Mouse (Mus musculus) heart, embryonic 12.5 days (tissue): ENCODE data around the gene Dpy19l1. TPM values are rescaled to one million over a fixed set of nuclear protein-coding genes. Genes with fewer than 3 reads are reported as not detected.

Experiments
- ATAC-seq: fragments of 200-750 bp; cut with Nextera tagmentation; 2 replicates; pipeline ENCODE4 v1.8.0; 2017; ENCODE audit warnings: moderate TSS enrichment, moderate library complexity; ENCODE audit not compliant: insufficient number of reproducible peaks, low FRiP score
- H3K27ac ChIP-seq: fragments of 300-500 bp; sonication (generic); 2 replicates; pipeline ENCODE4 v1.5.1; 2016; ENCODE audit warnings: mild to moderate bottlenecking, moderate library complexity; ENCODE audit not compliant: poor library complexity, severe bottlenecking
- H3K27me3 ChIP-seq: fragments of 300-500 bp; sonication (generic); replicated peaks from 2 replicates; pipeline ENCODE4 v1.6.1; 2016; ENCODE audit warnings: mild to moderate bottlenecking, moderate library complexity
- H3K36me3 ChIP-seq: fragments of 300-500 bp; sonication (generic); 2 replicates; pipeline ENCODE4 v1.6.1; 2016; ENCODE audit warnings: mild to moderate bottlenecking, moderate library complexity
- H3K4me1 ChIP-seq: fragments of 300-500 bp; sonication (generic); replicated peaks from 2 replicates; pipeline ENCODE4 v1.6.1; 2016; ENCODE audit warnings: mild to moderate bottlenecking
- H3K4me2 ChIP-seq: fragments of 300-500 bp; sonication (generic); 2 replicates; pipeline ENCODE4 v1.6.1; 2016; ENCODE audit warnings: mild to moderate bottlenecking, moderate library complexity
- H3K4me3 ChIP-seq: fragments of 300-500 bp; sonication (generic); 2 replicates; pipeline ENCODE4 v1.5.1; 2016; ENCODE audit warnings: mild to moderate bottlenecking
- H3K9ac ChIP-seq: fragments of 300-500 bp; sonication (generic); 2 replicates; pipeline ENCODE4 v1.6.1; 2016; ENCODE audit warnings: mild to moderate bottlenecking, moderate library complexity
- H3K9me3 ChIP-seq: fragments of 300-500 bp; sonication (generic); replicated peaks from 2 replicates; pipeline ENCODE4 v1.6.1; 2016; ENCODE audit warnings: mild to moderate bottlenecking, moderate library complexity
- WGBS: fragments of 180-500 bp; shearing (Covaris S2); methylation state at CpG from one replicate; pipeline ENCODE4 v1.1.7; 2016; 5-methylcytosine and 5-hydroxymethylcytosine counted together
- polyA plus RNA-seq: library from polyadenylated mRNA; unstranded; fragments of >200 nt; fragmentation: Nextera tagmentation; extraction: Ambion mirVana; gene quantifications from 2 replicates; pipeline ENCODE4 v1.2.1, GENCODE M21; 2016

Dpy19l1 gene
- polyA plus RNA-seq, 1 experiment from 2014 or later = 15.8 TPM

- H3K27ac ChIP-seq = no peak overlapping the region
- no peaks in the 10 kb centered on the region for H3K27me3 ChIP-seq
- no peak overlapping the region for H3K4me2 ChIP-seq
- H3K9ac ChIP-seq = no peak overlapping the region
- H3K9me3 ChIP-seq = no peaks in the 10 kb centered on the region
- 0 out of 2 replicates have a peak, but pooled peaks cover 3% of the 10 kb centered on the region for H3K4me1 ChIP-seq
- H3K36me3 ChIP-seq = peaks cover 8% of the 10 kb centered on the region
- ATAC-seq = no peak
- H3K4me3 ChIP-seq = no peak overlapping the region
- 82% methylated on average over 5 of the region's 5 CpGs for WGBS
Measured at GRCm38 (mm10) chr9:24470166-24470565, 32.8 kb downstream of the Dpy19l1 start.

- Histone ChIP-seq H3K4me2 (no peak overlapping the region), H3K4me1 (no peaks in the 10 kb centered on the region), H3K36me3 (0 out of 2 replicates have a peak, but pooled peaks cover 2% of the 10 kb centered on the region), H3K27me3 (no peaks in the 10 kb centered on the region), H3K9ac (no peak overlapping the region), H3K4me3 (no peak overlapping the region), H3K27ac (no peak overlapping the region), H3K9me3 (no peaks in the 10 kb centered on the region)
- WGBS = 86% methylated on average over 5 of the region's 5 CpGs
- no peak for ATAC-seq
Measured at GRCm38 (mm10) chr9:24467186-24467585, 35.8 kb downstream of the Dpy19l1 start.

- Histone ChIP-seq H3K9me3 (no peaks in the 10 kb centered on the region), H3K27ac (no peak overlapping the region), H3K4me2 (no peak overlapping the region), H3K9ac (no peak overlapping the region), H3K4me1 (no peaks in the 10 kb centered on the region), H3K36me3 (peaks cover 5% of the 10 kb centered on the region; the same call in 1 of the 2 replicates), H3K27me3 (no peaks in the 10 kb centered on the region), H3K4me3 (no peak overlapping the region)
- 100% methylated on average over 1 of the region's 1 CpGs for whole genome bisulfite sequencing
- no peak for ATAC-seq
Measured at GRCm38 (mm10) chr9:24466649-24467048, 36.3 kb downstream of the Dpy19l1 start.

- H3K27ac ChIP-seq = no peak overlapping the region
- H3K4me2 ChIP-seq = no peak overlapping the region
- 84% methylated on average over 9 of the region's 9 CpGs for WGBS
- no peak overlapping the region for H3K9ac ChIP-seq
- H3K4me3 ChIP-seq = no peak overlapping the region
- H3K4me1 ChIP-seq = no peaks in the 10 kb centered on the region
- no peaks in the 10 kb centered on the region for H3K9me3 ChIP-seq
- peaks cover 5% of the 10 kb centered on the region; the same call in 1 of the 2 replicates for H3K36me3 ChIP-seq
- ATAC-seq = no peak
- H3K27me3 ChIP-seq = no peaks in the 10 kb centered on the region
Measured at GRCm38 (mm10) chr9:24461379-24461961, 41.5 kb downstream of the Dpy19l1 start.

GRCm38 (mm10) chr9:24453833-24454232, 49.1 kb downstream of the Dpy19l1 start:
- peaks cover 5% of the 10 kb centered on the region for H3K4me1 ChIP-seq
- no peak for ATAC-seq
- peaks cover 8% of the 10 kb centered on the region; the same call in 1 of the 2 replicates for H3K36me3 ChIP-seq
- no peak overlapping the region for H3K4me3 ChIP-seq
- H3K9me3 ChIP-seq = no peaks in the 10 kb centered on the region
- H3K27me3 ChIP-seq = no peaks in the 10 kb centered on the region
- H3K9ac ChIP-seq = no peak overlapping the region
- no peak overlapping the region for H3K27ac ChIP-seq
- WGBS = 88% methylated on average over 12 of the region's 12 CpGs
- no peak overlapping the region for H3K4me2 ChIP-seq

- WGBS = 79% methylated on average over 3 of the region's 3 CpGs
- no peak for ATAC-seq
- H3K4me2 ChIP-seq = no peak overlapping the region
Measured at GRCm38 (mm10) chr9:24450976-24451375, 52.0 kb downstream of the Dpy19l1 start.

GRCm38 (mm10) chr9:24450524-24450923, 52.4 kb downstream of the Dpy19l1 start:
- Histone ChIP-seq H3K4me2 (no peak overlapping the region), H3K9ac (no peak overlapping the region), H3K9me3 (no peaks in the 10 kb centered on the region), H3K27ac (no peak overlapping the region), H3K4me3 (no peak overlapping the region), H3K36me3 (peaks cover 15% of the 10 kb centered on the region; the same call in 1 of the 2 replicates), H3K4me1 (peaks cover 5% of the 10 kb centered on the region), H3K27me3 (no peaks in the 10 kb centered on the region)
- 80% methylated on average over 7 of the region's 7 CpGs for WGBS
- no peak for ATAC-seq

More at GRCm38 (mm10) chr9:24450976-24451375, 52.0 kb downstream of the Dpy19l1 start:
- H3K4me3 ChIP-seq = no peak overlapping the region
- H3K4me1 ChIP-seq = peaks cover 5% of the 10 kb centered on the region
- H3K36me3 ChIP-seq = peaks cover 15% of the 10 kb centered on the region; the same call in 1 of the 2 replicates
- H3K9me3 ChIP-seq = no peaks in the 10 kb centered on the region
- H3K9ac ChIP-seq = no peak overlapping the region
- H3K27ac ChIP-seq = no peak overlapping the region
- H3K27me3 ChIP-seq = no peaks in the 10 kb centered on the region

GRCm38 (mm10) chr9:24434901-24435300, 68.0 kb downstream of the Dpy19l1 start:
- Histone ChIP-seq H3K9me3 (no peaks in the 10 kb centered on the region), H3K4me1 (no peaks in the 10 kb centered on the region), H3K27ac (no peak overlapping the region), H3K4me2 (no peak overlapping the region), H3K36me3 (peaks cover 11% of the 10 kb centered on the region; the same call in 1 of the 2 replicates), H3K4me3 (no peak overlapping the region), H3K9ac (no peak overlapping the region), H3K27me3 (no peaks in the 10 kb centered on the region)
- 84% methylated on average over 2 of the region's 2 CpGs for whole genome bisulfite sequencing
- ATAC-seq = no peak

GRCm38 (mm10) chr9:24429721-24430120, 73.2 kb downstream of the Dpy19l1 start:
- H3K4me2 ChIP-seq = no peak overlapping the region
- peaks cover 15% of the 10 kb centered on the region; the same call in 1 of the 2 replicates for H3K36me3 ChIP-seq
- H3K9me3 ChIP-seq = no peaks in the 10 kb centered on the region
- H3K4me3 ChIP-seq = no peak overlapping the region
- H3K9ac ChIP-seq = no peak overlapping the region
- H3K27me3 ChIP-seq = no peaks in the 10 kb centered on the region
- no peak overlapping the region for H3K27ac ChIP-seq
- ATAC-seq = no peak
- H3K4me1 ChIP-seq = no peaks in the 10 kb centered on the region

- no peak for ATAC-seq
- Histone ChIP-seq H3K27me3 (no peaks in the 10 kb centered on the region), H3K4me2 (no peak overlapping the region), H3K4me3 (no peak overlapping the region), H3K27ac (no peak overlapping the region), H3K4me1 (no peaks in the 10 kb centered on the region), H3K9me3 (no peaks in the 10 kb centered on the region), H3K36me3 (peaks cover 18% of the 10 kb centered on the region; the same call in 1 of the 2 replicates), H3K9ac (no peak overlapping the region)
- 96% methylated on average over 1 of the region's 1 CpGs for WGBS
Measured at GRCm38 (mm10) chr9:24425679-24426078, 77.3 kb downstream of the Dpy19l1 start.

GRCm38 (mm10) chr9:24423241-24423640, 79.7 kb downstream of the Dpy19l1 start:
- H3K27me3 ChIP-seq = no peaks in the 10 kb centered on the region
- H3K4me3 ChIP-seq = no peak overlapping the region
- H3K36me3 ChIP-seq = peaks cover 31% of the 10 kb centered on the region
- no peak for ATAC-seq
- no peak overlapping the region for H3K27ac ChIP-seq
- H3K9me3 ChIP-seq = no peaks in the 10 kb centered on the region
- no peaks in the 10 kb centered on the region for H3K4me1 ChIP-seq
- H3K4me2 ChIP-seq = no peak overlapping the region
- 87% methylated on average over 8 of the region's 8 CpGs for WGBS
- no peak overlapping the region for H3K9ac ChIP-seq

GRCm38 (mm10) chr9:24421888-24422287, 81.1 kb downstream of the Dpy19l1 start:
- no peak overlapping the region for H3K4me3 ChIP-seq
- no peak overlapping the region for H3K9ac ChIP-seq
- H3K36me3 ChIP-seq = peaks cover 30% of the 10 kb centered on the region
- 51% methylated on average over 1 of the region's 1 CpGs for WGBS
- H3K4me2 ChIP-seq = no peak overlapping the region
- no peaks in the 10 kb centered on the region for H3K9me3 ChIP-seq
- H3K4me1 ChIP-seq = no peaks in the 10 kb centered on the region
- no peak overlapping the region for H3K27ac ChIP-seq
- ATAC-seq = no peak
- H3K27me3 ChIP-seq = no peaks in the 10 kb centered on the region
